Mouse (Mus musculus) hindbrain, embryonic 12.5 days (tissue): ENCODE data around the gene Ppp1r14a. TPM values are rescaled to one million over a fixed set of nuclear protein-coding genes. Genes with fewer than 3 reads are reported as not detected.

Experiments
- ATAC-seq: fragments of 200-750 bp; cut with Nextera tagmentation; 2 replicates; pipeline ENCODE4 v1.8.0; 2017; ENCODE audit warnings: moderate TSS enrichment; ENCODE audit not compliant: low FRiP score
- H3K27ac ChIP-seq: fragments of 300-500 bp; sonication (generic); 2 replicates; pipeline ENCODE4 v1.5.1; 2016; ENCODE audit warnings: mild to moderate bottlenecking
- H3K27me3 ChIP-seq: fragments of 300-500 bp; sonication (generic); 2 replicates; pipeline ENCODE4 v1.6.1; 2016; ENCODE audit warnings: mild to moderate bottlenecking
- H3K36me3 ChIP-seq: fragments of 300-500 bp; sonication (generic); 2 replicates; pipeline ENCODE4 v1.6.1; 2016; ENCODE audit warnings: mild to moderate bottlenecking
- H3K4me1 ChIP-seq: fragments of 300-500 bp; sonication (generic); 2 replicates; pipeline ENCODE4 v1.6.1; 2016
- H3K4me2 ChIP-seq: fragments of 300-500 bp; sonication (generic); replicated peaks from 2 replicates; pipeline ENCODE4 v1.6.1; 2016; ENCODE audit warnings: mild to moderate bottlenecking
- H3K4me3 ChIP-seq: fragments of 300-500 bp; sonication (generic); 2 replicates; pipeline ENCODE4 v1.5.1; 2016; ENCODE audit warnings: mild to moderate bottlenecking
- H3K9ac ChIP-seq: fragments of 300-500 bp; sonication (generic); 2 replicates; pipeline ENCODE4 v1.6.1; 2016; ENCODE audit warnings: mild to moderate bottlenecking, moderate library complexity
- H3K9me3 ChIP-seq: fragments of 300-500 bp; sonication (generic); replicated peaks from 2 replicates; pipeline ENCODE4 v1.6.1; 2016; ENCODE audit warnings: mild to moderate bottlenecking
- WGBS: fragments of 180-500 bp; shearing (Covaris S2); methylation state at CpG from one replicate; pipeline ENCODE4 v1.1.7; 2016; 5-methylcytosine and 5-hydroxymethylcytosine counted together
- polyA plus RNA-seq: library from polyadenylated mRNA; unstranded; fragments of >200 nt; fragmentation: Nextera tagmentation; extraction: Ambion mirVana; gene quantifications from 2 replicates; pipeline ENCODE4 v1.2.1, GENCODE M21; 2016

The Ppp1r14a gene
- polyA plus RNA-seq, 1 experiment from 2014 or later = 20.8 TPM

GRCm38 (mm10) chr7:29318115-29318911, 29.2 kb downstream of the Ppp1r14a start:
- no peaks in the 10 kb centered on the region for H3K27me3 ChIP-seq
- peak overlapping the region; percentile 45 for H3K9ac ChIP-seq
- peak overlapping the region; percentile 98 for H3K27ac ChIP-seq
- H3K4me3 ChIP-seq = peak overlapping the region; percentile 18; the same call in 1 of the 2 replicates
- H3K4me2 ChIP-seq = peak overlapping the region; percentile 41
- H3K36me3 ChIP-seq = peaks cover 18% of the 10 kb centered on the region
- peak; percentile 11; the same call in 1 of the 2 replicates for ATAC-seq
- 4% methylated on average over 17 of the region's 18 CpGs for WGBS
- H3K9me3 ChIP-seq = no peaks in the 10 kb centered on the region
- H3K4me1 ChIP-seq = peaks cover 83% of the 10 kb centered on the region

GRCm38 (mm10) chr7:29319337-29320307, 30.5 kb downstream of the Ppp1r14a start:
- Histone ChIP-seq H3K4me3 (peak overlapping the region; percentile 18; the same call in 1 of the 2 replicates), H3K9me3 (no peaks in the 10 kb centered on the region), H3K27ac (peak overlapping the region; percentile 98), H3K27me3 (no peaks in the 10 kb centered on the region), H3K9ac (no peak overlapping the region), H3K36me3 (peaks cover 18% of the 10 kb centered on the region), H3K4me1 (peaks cover 70% of the 10 kb centered on the region), H3K4me2 (peak overlapping the region; percentile 41)
- 13% methylated on average over 19 of the region's 19 CpGs for WGBS
- ATAC-seq = no peak

GRCm38 (mm10) chr7:29327087-29327486, 38.0 kb downstream of the Ppp1r14a start:
- H3K9ac ChIP-seq = no peak overlapping the region
- H3K4me1 ChIP-seq = peaks cover under 1% of the 10 kb centered on the region
- no peak overlapping the region for H3K4me3 ChIP-seq
- ATAC-seq = no peak
- no peak overlapping the region for H3K27ac ChIP-seq
- H3K27me3 ChIP-seq = no peaks in the 10 kb centered on the region
- no peaks in the 10 kb centered on the region for H3K9me3 ChIP-seq
- WGBS = 88% methylated on average over 6 of the region's 6 CpGs
- peaks cover 54% of the 10 kb centered on the region for H3K36me3 ChIP-seq
- H3K4me2 ChIP-seq = no peak overlapping the region

- Histone ChIP-seq H3K9me3 (no peaks in the 10 kb centered on the region), H3K4me2 (no peak overlapping the region), H3K36me3 (peaks cover 58% of the 10 kb centered on the region), H3K9ac (no peak overlapping the region), H3K4me3 (no peak overlapping the region), H3K4me1 (no peaks in the 10 kb centered on the region), H3K27me3 (no peaks in the 10 kb centered on the region), H3K27ac (no peak overlapping the region)
- no peak for ATAC-seq
- WGBS = 87% methylated on average over 16 of the region's 16 CpGs
These were observed 39.9 kb downstream of the Ppp1r14a start for GRCm38 (mm10) chr7:29328984-29329383.

- Histone ChIP-seq H3K9me3 (no peaks in the 10 kb centered on the region), H3K4me1 (no peaks in the 10 kb centered on the region), H3K36me3 (peaks cover 46% of the 10 kb centered on the region), H3K27me3 (no peaks in the 10 kb centered on the region), H3K4me2 (no peak overlapping the region), H3K9ac (no peak overlapping the region), H3K4me3 (no peak overlapping the region), H3K27ac (no peak overlapping the region)
- no peak for ATAC-seq
- WGBS = 67% methylated on average over 6 of the region's 7 CpGs
These were observed 45.0 kb downstream of the Ppp1r14a start for GRCm38 (mm10) chr7:29334156-29334555.

GRCm38 (mm10) chr7:29335276-29335675, 46.2 kb downstream of the Ppp1r14a start:
- Histone ChIP-seq H3K4me3 (no peak overlapping the region), H3K27ac (no peak overlapping the region), H3K9me3 (no peaks in the 10 kb centered on the region), H3K27me3 (no peaks in the 10 kb centered on the region), H3K9ac (no peak overlapping the region), H3K4me2 (no peak overlapping the region), H3K4me1 (peaks cover 2% of the 10 kb centered on the region; the same call in 1 of the 2 replicates), H3K36me3 (peaks cover 40% of the 10 kb centered on the region)
- ATAC-seq = no peak

- peaks cover 39% of the 10 kb centered on the region for H3K36me3 ChIP-seq
- no peak overlapping the region for H3K9ac ChIP-seq
- ATAC-seq = no peak
- peaks cover 2% of the 10 kb centered on the region; the same call in 1 of the 2 replicates for H3K4me1 ChIP-seq
- no peak overlapping the region for H3K27ac ChIP-seq
- WGBS = 78% methylated on average over 6 of the region's 6 CpGs
- no peak overlapping the region for H3K4me3 ChIP-seq
- H3K9me3 ChIP-seq = no peaks in the 10 kb centered on the region
- no peaks in the 10 kb centered on the region for H3K27me3 ChIP-seq
- H3K4me2 ChIP-seq = no peak overlapping the region
These were observed 46.9 kb downstream of the Ppp1r14a start for GRCm38 (mm10) chr7:29335841-29336671.

GRCm38 (mm10) chr7:29336795-29337319, 47.7 kb downstream of the Ppp1r14a start:
- WGBS = 69% methylated on average over 9 of the region's 9 CpGs
- no peaks in the 10 kb centered on the region for H3K9me3 ChIP-seq
- H3K9ac ChIP-seq = no peak overlapping the region
- H3K27ac ChIP-seq = no peak overlapping the region
- no peaks in the 10 kb centered on the region for H3K27me3 ChIP-seq
- H3K4me1 ChIP-seq = peaks cover 5% of the 10 kb centered on the region
- no peak overlapping the region for H3K4me2 ChIP-seq
- ATAC-seq = no peak
- peaks cover 31% of the 10 kb centered on the region for H3K36me3 ChIP-seq
- no peak overlapping the region for H3K4me3 ChIP-seq

GRCm38 (mm10) chr7:29337766-29338165, 48.7 kb downstream of the Ppp1r14a start:
- no peak for ATAC-seq
- Histone ChIP-seq H3K4me1 (peaks cover 14% of the 10 kb centered on the region), H3K4me2 (no peak overlapping the region), H3K9me3 (no peaks in the 10 kb centered on the region), H3K27ac (no peak overlapping the region), H3K4me3 (no peak overlapping the region), H3K27me3 (no peaks in the 10 kb centered on the region), H3K9ac (no peak overlapping the region), H3K36me3 (peaks cover 23% of the 10 kb centered on the region)
- 87% methylated on average over 2 of the region's 2 CpGs for WGBS

GRCm38 (mm10) chr7:29338351-29338919, 49.3 kb downstream of the Ppp1r14a start:
- Histone ChIP-seq H3K4me2 (no peak overlapping the region), H3K9me3 (no peaks in the 10 kb centered on the region), H3K4me3 (no peak overlapping the region), H3K27ac (no peak overlapping the region), H3K4me1 (peaks cover 15% of the 10 kb centered on the region), H3K36me3 (peaks cover 23% of the 10 kb centered on the region), H3K9ac (no peak overlapping the region), H3K27me3 (no peaks in the 10 kb centered on the region)
- WGBS = 85% methylated on average over 9 of the region's 9 CpGs
- no peak for ATAC-seq

GRCm38 (mm10) chr7:29338984-29339679, 50.0 kb downstream of the Ppp1r14a start:
- no peak overlapping the region for H3K4me2 ChIP-seq
- no peaks in the 10 kb centered on the region for H3K27me3 ChIP-seq
- no peak overlapping the region for H3K27ac ChIP-seq
- no peak overlapping the region for H3K4me3 ChIP-seq
- peaks cover 15% of the 10 kb centered on the region for H3K4me1 ChIP-seq
- peaks cover 23% of the 10 kb centered on the region for H3K36me3 ChIP-seq
- WGBS = 74% methylated on average over 14 of the region's 14 CpGs
- no peak for ATAC-seq
- no peak overlapping the region for H3K9ac ChIP-seq
- H3K9me3 ChIP-seq = no peaks in the 10 kb centered on the region
